Mouse (Mus musculus) olfactory bulb, adult 2 months (tissue): ENCODE data around the gene Wdr81.

Source experiments
- CTCF ChIP-seq: fragments of 200-500 bp; IDR thresholded peaks from 2 replicates; pipeline ENCODE4 v1.5.1; 2012; ENCODE audit warnings: low read depth, mild to moderate bottlenecking, low read length, moderate library complexity; ENCODE audit not compliant: insufficient read depth
- POLR2A ChIP-seq: fragments of 200-500 bp; IDR thresholded peaks from 2 replicates; pipeline ENCODE4 v1.6.1; 2012; ENCODE audit warnings: mild to moderate bottlenecking, low read depth, low read length, moderate library complexity; ENCODE audit not compliant: insufficient read depth

- no peak for TF ChIP-seq POLR2A
- TF ChIP-seq CTCF = no peak
Measured at GRCm38 (mm10) chr11:75466731-75467505, 12.4 kb upstream of the Wdr81 start.
